Mouse (Mus musculus) frontal cortex, postnatal 14 days (tissue): Measurements from ENCODE around the gene Sacm1l.

Experiments
- DNase-seq, 2 experiments: peaks; one replicate each; pipeline ENCODE4 v3.0.0; 2022; ENCODE audit warnings: low spot score in 2 of 2

Gene Sacm1l

DNA sequence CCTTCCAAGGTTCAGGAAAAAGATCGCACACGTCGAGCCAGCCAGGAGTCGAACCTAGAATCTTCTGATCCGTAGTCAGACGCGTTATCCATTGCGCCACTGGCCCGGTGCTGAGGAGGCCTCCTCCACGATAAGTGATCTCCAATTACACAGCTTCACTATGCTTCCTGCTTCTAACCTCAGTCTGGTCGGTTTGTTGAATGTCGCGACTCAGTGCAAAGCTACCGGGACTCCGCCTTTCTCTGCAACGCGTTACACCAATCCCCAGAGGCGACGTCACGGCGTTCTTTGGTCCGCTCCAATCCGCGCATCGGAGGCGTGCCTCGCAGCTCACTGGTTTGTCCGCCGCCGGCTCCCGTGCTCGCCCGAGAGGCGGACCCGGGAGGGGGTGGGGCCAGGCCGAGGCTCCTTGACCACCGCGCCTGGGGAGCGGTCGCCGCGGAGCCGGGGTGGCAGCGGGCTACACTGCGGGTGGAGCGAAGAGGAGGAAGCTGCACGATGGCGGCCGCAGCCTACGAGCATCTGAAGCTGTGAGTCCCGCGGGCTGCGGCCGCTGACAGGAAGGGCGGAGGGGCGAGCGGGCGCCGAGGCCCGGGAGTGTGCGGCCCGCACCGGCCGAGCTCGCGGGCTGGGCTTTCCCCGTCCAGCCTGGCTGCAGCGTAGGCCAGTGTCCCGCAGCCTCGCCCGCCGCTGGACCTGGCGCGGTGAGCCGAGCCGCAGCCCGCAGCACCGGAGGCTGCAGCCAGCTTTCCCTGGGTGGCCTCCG is at the start of gene Sacm1l:
Gene Sacm1l, plus strand, starts transcription at position 368 of the 766 bp plus-strand sequence.
- DNase-seq, result peak; percentile 98

DNA sequence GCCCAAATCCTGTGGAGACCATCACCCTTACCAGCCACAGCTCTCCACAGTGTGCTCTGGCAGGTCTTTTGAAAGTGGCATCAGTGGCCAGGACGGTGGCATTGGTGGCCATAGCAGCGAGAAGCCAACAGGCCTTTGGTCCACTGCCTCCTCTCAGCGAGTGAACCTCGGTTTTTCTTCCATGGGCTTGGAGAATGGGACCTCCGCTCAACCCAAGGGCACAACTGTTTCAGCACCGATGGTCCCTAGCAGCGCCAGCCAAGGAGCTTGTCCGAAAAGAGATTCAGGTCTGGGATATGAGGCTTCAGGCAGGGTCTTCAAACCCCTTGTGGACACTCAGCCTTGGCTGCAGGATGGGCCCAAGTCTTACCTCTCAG is 49.7 kb upstream of the Sacm1l start:
- no peak for DNase-seq

DNA sequence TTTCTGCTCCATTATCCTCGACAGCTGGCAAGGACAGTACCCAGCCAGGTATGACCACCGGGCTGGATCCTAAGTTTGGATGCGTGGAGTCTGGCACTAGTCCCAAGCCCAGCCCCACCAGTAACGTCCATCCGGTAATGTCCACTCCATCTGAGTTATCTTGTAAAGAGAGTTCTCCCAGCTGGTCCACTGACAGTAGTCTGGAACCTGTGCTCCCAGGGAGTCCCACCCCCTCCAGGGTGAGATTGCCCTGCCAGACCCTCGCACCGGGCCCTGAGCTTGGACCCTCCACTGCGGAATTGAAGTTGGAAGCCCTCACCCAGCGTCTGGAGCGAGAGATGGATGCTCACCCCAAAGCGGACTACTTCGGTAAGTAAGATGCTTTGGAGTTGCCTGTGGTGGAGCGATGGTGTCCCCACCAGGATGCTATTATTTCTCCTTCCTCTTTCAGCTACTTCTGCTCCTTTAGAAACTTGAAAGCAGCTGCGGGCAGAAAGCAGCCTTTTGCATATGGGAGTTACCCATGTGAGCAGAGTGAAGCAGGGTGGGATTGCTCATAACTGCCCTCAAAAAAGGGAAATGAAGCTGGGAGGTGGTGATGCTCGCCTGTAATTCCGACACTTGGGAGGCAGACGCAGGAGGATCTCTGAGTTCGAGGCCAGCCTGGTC is 49.2 kb upstream of the Sacm1l start:
- no peak for DNase-seq

DNA sequence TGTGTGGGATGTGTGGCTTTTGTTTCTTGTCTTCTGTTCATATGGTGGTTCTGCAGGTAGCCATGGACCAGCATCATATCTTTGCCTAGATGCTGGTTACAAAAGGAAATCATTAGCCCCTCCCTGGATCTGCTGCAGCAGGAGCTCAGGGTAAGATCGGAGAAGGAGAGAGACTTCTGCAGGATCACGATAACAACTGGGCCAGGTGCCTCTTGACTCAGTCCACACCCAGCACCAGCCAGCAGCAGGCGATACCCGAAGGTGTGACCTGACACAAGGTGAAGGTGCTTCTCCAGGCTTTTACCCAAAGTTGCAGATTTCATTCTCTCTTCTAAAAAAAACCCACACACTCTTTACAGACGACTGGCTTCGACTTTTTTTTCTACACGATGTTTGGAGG is 48.4 kb upstream of the Sacm1l start:
- DNase-seq, result no peak

GRCm38 (mm10) chr9:123483598-123483997 is 46.0 kb upstream of the Sacm1l start:
- DNase-seq, result no peak

- DNase-seq, result no peak
These were observed 44.7 kb upstream of the Sacm1l start for GRCm38 (mm10) chr9:123484830-123485229.

DNA sequence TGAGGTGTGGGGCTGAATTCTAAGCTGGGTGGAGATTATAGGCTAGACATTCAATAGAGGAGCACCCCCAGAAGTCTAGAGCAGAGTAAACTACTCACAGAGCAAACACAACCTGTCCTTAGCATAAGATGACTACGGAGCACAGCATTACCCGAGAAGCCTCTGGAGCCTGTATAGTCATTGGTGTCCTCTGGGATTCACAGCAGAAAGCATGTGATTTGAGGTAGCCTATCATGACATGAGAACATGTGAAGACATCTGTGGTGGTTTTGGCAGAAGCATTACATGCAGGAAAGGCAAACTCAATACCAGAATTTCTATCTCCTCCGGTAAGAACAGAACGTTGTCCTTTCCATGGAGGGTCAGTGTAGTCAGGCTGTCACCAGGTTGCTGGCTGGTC is 44.0 kb upstream of the Sacm1l start:
- DNase-seq, result no peak

GRCm38 (mm10) chr9:123486635-123487034 is 42.9 kb upstream of the Sacm1l start:
- no peak for DNase-seq

GRCm38 (mm10) chr9:123489073-123489472 is 40.5 kb upstream of the Sacm1l start:
- DNase-seq, result no peak

DNA sequence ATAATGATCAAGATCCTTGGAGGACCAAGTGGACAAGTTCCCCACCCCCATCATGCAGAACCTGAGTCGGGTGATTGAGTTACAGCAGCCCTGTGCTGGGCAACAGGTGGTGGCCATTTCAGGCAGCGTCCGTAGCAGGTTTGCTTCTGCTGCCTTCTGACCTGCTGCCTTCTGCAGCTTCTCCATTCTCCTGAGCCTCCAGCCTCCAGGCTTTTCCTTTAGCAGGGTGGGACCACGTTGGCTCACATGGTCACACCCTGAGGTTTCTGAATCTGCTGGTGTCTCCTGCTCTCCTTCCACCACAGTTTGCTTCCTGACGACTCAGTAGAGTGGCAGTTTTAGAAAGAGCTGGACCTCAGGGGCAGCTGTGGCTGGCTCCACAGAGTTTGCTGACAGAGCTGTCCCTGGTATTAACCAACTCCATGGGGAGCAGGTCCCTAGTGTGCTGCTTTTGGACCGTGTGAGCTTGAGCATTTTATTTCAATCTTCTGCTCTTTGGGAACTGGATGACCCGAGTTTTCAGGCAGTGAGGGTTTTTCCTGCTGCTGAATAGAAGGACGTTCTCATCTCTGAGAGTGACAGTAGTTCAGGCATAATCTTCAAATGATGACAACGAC is 39.7 kb upstream of the Sacm1l start:
- no peak for DNase-seq

DNA sequence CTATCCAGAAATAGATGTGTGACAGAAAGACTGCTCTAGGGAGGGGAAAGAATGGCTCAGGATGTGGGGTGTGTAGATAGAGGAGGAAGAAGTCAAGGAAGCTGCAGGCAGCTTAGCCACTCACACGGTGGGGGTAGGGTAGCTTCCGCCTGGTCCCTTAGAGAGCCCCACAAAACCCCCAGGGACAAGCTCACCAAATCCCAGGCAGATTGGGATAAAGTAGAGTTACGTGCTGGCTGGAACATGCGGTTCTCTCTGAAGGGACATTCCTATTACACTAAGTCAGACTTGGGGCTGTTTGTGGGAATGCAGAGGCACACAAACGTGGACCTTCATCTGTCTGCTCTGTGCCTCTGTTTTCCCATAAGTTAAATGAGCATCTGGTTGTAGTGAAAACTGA is 38.6 kb upstream of the Sacm1l start:
- DNase-seq, result no peak

GRCm38 (mm10) chr9:123491917-123492585 is 37.5 kb upstream of the Sacm1l start:
- DNase-seq, result peak in 1 of 2 experiments; percentile 30

DNA sequence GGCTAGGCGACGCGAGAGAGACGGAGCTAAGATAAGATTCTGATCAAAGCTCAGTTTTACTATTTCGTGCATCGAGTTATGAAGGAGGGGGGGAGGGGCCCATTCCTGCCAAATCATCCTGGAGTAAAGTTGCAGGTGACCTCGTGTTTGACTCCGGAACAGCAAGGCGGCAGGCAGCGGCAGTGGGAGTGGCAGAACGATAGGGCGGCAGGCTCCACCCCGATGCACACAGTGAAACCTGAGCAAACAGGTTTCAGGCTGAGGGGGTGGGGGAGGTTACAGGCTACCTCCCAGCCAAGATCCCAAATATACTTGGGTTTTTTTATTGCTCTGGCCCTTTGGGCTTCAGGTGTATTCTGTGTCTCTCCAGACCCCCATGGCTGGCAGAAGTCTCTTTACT is 32.9 kb upstream of the Sacm1l start:
- DNase-seq, result no peak

DNA sequence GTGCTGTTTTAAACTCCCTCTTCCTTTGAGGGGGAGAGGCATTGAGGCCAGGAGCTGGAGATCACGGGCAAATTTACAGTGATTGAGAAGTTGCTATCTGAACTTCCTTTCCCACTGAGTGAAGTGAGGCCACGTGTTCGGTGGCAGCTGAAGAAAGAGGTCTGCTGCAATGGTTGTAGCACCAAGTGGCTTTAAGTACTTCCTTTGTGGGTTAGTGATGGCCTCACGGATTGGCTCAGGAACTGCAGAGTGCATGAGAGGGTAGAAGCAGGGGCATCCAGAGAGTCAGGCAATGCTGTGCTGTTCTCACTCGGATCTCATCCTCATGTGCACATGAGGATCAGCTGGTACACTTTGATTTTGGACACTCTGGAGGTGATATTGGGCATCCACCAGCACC is 31.7 kb upstream of the Sacm1l start:
- DNase-seq, result no peak

DNA sequence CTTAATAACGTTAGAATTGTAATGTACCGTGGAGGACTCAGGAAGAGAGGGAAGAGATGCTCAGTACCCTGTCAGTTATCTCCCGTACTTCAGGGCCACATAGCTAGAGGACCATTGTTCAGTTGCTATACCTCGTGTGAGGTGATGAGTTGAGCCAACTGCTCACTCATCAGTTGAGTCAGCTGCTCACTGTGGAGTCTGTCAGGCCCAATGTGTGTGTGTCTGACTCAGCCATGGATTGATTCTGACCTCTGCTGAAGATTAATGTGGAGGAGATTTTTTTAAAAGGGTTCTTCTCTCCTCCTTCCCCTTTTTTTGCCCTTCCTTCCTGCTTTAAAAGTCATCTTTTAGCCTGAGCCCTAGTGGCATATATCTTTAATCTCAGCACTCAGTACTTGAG is 29.1 kb upstream of the Sacm1l start:
- DNase-seq, result no peak

- peak; percentile 30 to 52 for DNase-seq
These were observed 26.3 kb upstream of the Sacm1l start for GRCm38 (mm10) chr9:123503171-123503834.

- DNase-seq, result peak in 1 of 2 experiments; percentile 26
These were observed 25.2 kb upstream of the Sacm1l start for GRCm38 (mm10) chr9:123504325-123504724.

DNA sequence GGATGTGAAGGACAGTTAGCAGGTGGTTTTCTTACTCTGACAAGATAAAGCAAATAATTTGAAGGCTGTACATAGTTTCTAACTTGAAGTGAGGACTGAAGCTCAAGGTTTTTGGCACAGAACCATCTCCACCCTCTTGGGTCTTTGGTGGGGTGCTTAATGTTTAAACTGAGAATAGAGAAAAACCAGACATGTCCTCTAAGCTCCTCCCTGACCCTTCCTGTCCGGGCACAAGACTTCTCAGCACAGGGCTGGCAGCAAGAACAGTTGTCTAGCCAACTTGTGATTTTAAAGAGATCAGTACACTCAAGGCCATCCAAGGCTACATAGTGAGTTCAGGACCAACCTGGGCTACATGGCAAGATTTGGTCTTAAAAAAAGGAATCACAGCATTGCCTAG is 24.0 kb upstream of the Sacm1l start:
- no peak for DNase-seq

- no peak for DNase-seq
These were observed 23.1 kb upstream of the Sacm1l start for GRCm38 (mm10) chr9:123506270-123507146.

DNA sequence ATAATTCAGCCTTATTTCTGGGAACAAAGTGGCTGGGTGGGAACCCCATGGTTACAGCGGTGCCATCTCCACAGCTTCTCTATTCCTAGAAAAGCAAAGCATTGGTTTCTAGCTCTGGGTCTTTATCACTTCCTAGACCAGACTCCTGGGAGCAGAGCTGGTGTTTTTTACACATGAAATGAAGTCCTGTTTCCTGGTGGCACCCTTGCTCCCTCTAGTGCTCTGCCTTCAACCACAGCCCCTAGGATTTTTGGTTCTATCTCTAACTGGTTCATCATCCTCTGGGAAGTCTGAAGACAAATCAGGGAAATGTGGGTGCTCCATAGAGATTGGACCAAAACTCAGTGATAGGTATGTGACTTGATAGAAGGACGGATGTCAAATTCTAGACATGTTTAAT is 22.2 kb upstream of the Sacm1l start:
- DNase-seq, result no peak

GRCm38 (mm10) chr9:123508986-123509385 is 20.6 kb upstream of the Sacm1l start:
- no peak for DNase-seq
